Mouse (Mus musculus) retina, postnatal 1 day (tissue): ENCODE results near the gene Mnd1.

Experiments
- DNase-seq: peaks from one replicate; pipeline ENCODE4 v3.0.0-alpha.2; 2012

The Mnd1 gene

GRCm38 (mm10) chr3:84039646-84040475 lies 115.7 kb downstream of the Mnd1 start, which contains the start of gene Tmem131l:
Tmem131l (minus strand) TSS chr3:84040175.
- DNase-seq: peak; percentile 95

DNA sequence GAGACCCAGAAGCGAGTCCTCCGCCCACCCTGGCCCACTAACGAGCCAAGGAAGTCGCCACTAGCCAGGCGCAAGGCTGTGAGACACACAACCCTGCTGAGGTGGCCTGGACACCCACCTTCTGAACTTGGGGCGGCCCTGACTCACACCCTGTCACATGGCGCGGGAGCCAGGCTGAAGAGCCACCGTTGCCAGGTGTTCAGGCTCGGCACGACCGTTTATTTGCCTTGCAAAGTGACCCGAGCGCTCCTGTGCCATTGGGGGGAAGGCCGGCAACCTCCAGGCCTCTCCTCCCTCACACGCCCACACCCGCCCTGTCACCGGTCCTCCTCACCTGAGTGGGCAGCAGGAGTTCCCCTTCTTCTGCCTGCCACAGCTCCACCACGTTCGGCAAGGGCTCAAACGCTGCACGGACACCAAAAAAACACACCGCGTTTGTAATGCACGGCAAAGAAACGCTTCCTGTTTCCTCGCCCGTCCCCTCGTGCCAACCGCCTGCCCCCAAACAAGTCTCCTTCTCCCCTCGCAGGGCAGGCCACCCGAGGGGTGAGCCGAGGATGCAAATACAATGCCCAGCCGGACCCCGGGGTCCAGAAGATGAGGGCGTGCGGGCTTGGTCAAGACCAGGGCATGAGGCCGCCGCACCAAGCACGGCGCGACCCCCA lies 116.5 kb downstream of the Mnd1 start:
- DNase-seq: peak; percentile 54

DNA sequence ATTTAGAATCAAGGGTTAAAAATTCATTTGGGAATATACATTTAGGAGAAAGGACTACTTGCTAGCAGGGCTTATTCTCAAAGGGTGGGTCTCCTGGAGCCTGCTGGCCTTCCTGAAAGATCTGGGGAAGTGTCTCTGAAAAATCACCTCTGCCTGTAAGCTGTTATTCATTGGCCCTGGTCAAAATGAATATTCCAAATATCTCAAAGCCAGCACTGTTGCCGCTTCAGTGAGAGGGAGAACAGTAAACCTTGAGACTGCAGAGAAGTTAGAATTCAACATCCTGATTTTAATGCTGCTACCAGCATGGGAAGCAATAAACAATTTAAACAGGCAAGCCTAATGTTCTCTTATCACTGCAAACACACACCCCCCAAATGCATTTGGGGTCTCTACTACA lies 117.5 kb downstream of the Mnd1 start:
- DNase-seq: no peak
